ENCODE assay signal across 19 mouse cellular contexts in genomic region chr5:129111729-129112128, GRCm38 (mm10). TPM values are rescaled to one million over a fixed set of nuclear protein-coding genes. Genes with fewer than 3 reads are reported as not detected.
"Had no signal": no experiment of that assay in that cellular context is flagged by ENCODE, and none has a peak within 500 bp of the region (broad histone marks: within the 10 kb centered on the region; RNA-seq: fewer than 3 reads in every experiment).

No protein-coding gene starts in this region.

- H3K36me3 ChIP-seq: midbrain, embryonic 12.5 days; neural tube, embryonic 13.5 days; neural tube, embryonic 15.5 days had no signal

- DNase-seq: lung, adult 18-20 months; lung, embryonic 14.5 days; lung, postnatal 10 days; lung, postnatal 4 days; midbrain, embryonic 14.5 days; retina, postnatal 1 day; right cerebral cortex, adult 18-20 months; right cerebral cortex, postnatal 25 days; right cerebral cortex, postnatal 4 days; spleen, adult 18-20 months; thymus, adult 18-20 months; thymus, postnatal 14 days; thymus, postnatal 36 days had no signal

- H3K27me3 ChIP-seq: midbrain, embryonic 12.5 days; neural tube, embryonic 13.5 days; neural tube, embryonic 15.5 days had no signal

- H3K4me2 ChIP-seq: lung, embryonic 14.5 days; midbrain, embryonic 12.5 days; neural tube, embryonic 13.5 days; neural tube, embryonic 15.5 days had no signal

- H3K27ac ChIP-seq: liver, embryonic 14.5 days; midbrain, embryonic 12.5 days; neural tube, embryonic 13.5 days; neural tube, embryonic 15.5 days had no signal

- H3K4me1 ChIP-seq: neural tube, embryonic 13.5 days had no signal

- H3K9ac ChIP-seq: liver, embryonic 14.5 days; lung, embryonic 14.5 days; midbrain, embryonic 12.5 days; neural tube, embryonic 13.5 days; neural tube, embryonic 15.5 days had no signal

- H3K9me3 ChIP-seq: midbrain, embryonic 12.5 days; neural tube, embryonic 13.5 days; neural tube, embryonic 15.5 days had no signal

- H3K4me3 ChIP-seq: midbrain, embryonic 12.5 days; myocyte; neural tube, embryonic 13.5 days; neural tube, embryonic 15.5 days had no signal

RNA-seq across cellular contexts. Expression of gene Adgrd1, which starts 15.2 kb away (rescaled TPM):
- total RNA-seq: megakaryocyte, adult 5-6 weeks had no signal
